9 mouse cellular contexts compared by ENCODE assay signal in genomic region chr11:89092714-89093113, GRCm38 (mm10). TPM values are rescaled to one million over a fixed set of nuclear protein-coding genes. Genes with fewer than 3 reads are reported as not detected.
DNase-seq lines count a peak whose midpoint lies in the region; ATAC-seq lines count a peak whose summit lies in the region.
"Had no signal": no experiment of that assay in that cellular context is flagged by ENCODE, and none has a peak within 500 bp of the region (broad histone marks: within the 10 kb centered on the region; RNA-seq: fewer than 3 reads in every experiment).

No protein-coding gene starts in this region.

- 85% methylated on average over 9 of the region's 9 CpGs for WGBS in hindbrain, embryonic 12.5 days

- intact Hi-C loops in heart, postnatal 25 days (cut with DNase I), result no loop called here
- intact Hi-C loops in left cerebral cortex, postnatal 4 days (cut with DNase I), result no loop called here

- ATAC-seq in inflammation-experienced regulatory T-cells, adult 6 months, result peak; percentile 38
- no peak for ATAC-seq in hindbrain, embryonic 12.5 days (ENCODE audit: low FRiP score)

- no peak overlapping the region for H3K4me2 ChIP-seq in hindbrain, embryonic 12.5 days (replicated peaks)

- no peak overlapping the region for H3K9ac ChIP-seq in hindbrain, embryonic 12.5 days

- no peaks in the 10 kb centered on the region for H3K9me3 ChIP-seq in hindbrain, embryonic 12.5 days (replicated peaks)
- H3K9me3 ChIP-seq: G1E had no signal

- no peaks in the 10 kb centered on the region for H3K27me3 ChIP-seq in hindbrain, embryonic 12.5 days

- H3K4me1 ChIP-seq in hindbrain, embryonic 12.5 days, result no peaks in the 10 kb centered on the region

- no peak overlapping the region for H3K4me3 ChIP-seq in hindbrain, embryonic 12.5 days

- no peaks in the 10 kb centered on the region for H3K36me3 ChIP-seq in hindbrain, embryonic 12.5 days
- H3K36me3 ChIP-seq: G1E had no signal

- DNase-seq in heart, adult 18-20 months, result peak; percentile 58 to 80
- DNase-seq in heart, postnatal 25 days (ENCODE audit: low spot score), result no peak
- peak; percentile 60 for DNase-seq in MEL-GATA-1-ER (ENCODE audit: extremely low read depth, low read depth)
- DNase-seq in natural killer cell, adult 2 months (ENCODE audit: low spot score in 2 of 2), result peak; percentile 32 to 77
- no peak for DNase-seq in cerebellum, adult 9-10 months
- no peak for DNase-seq in left cerebral cortex, postnatal 4 days

- no peak overlapping the region for H3K27ac ChIP-seq in hindbrain, embryonic 12.5 days

RNA-seq across cellular contexts. Expression of gene Gm525, which starts 19.1 kb away (rescaled TPM):
- not detected for total RNA-seq in heart, adult 18-20 months (2021)
- total RNA-seq in heart, postnatal 25 days (2021), result not detected
- not detected for polyA plus RNA-seq in inflammation-experienced regulatory T-cells, adult 6 months (2017; shearing (Covaris generic))
- 0.58 TPM in 1 of 2 replicates, not detected in the other for polyA plus RNA-seq in hindbrain, embryonic 12.5 days (2016; fragmentation: Nextera tagmentation; extraction: Ambion mirVana)
- not detected for total RNA-seq in left cerebral cortex, postnatal 4 days (2021)
- total RNA-seq: G1E had no signal
- polyA plus RNA-seq: G1E had no signal

RNA-seq across cellular contexts. Expression of gene Dgke, which starts 26.1 kb away (rescaled TPM):
- total RNA-seq in heart, adult 18-20 months (2021), result 1 to 10 TPM; 8.6 to 10.0 TPM
- total RNA-seq in heart, postnatal 25 days (2021), result 10 to 100 TPM in 1 of 2 experiments, 1 to 10 TPM in 1; 9.4 to 10.6 TPM
- polyA plus RNA-seq in inflammation-experienced regulatory T-cells, adult 6 months (2017; shearing (Covaris generic)), result 1 to 10 TPM; 3.8 to 7.0 (median 3.9) TPM
- 10.6 and 11.9 TPM in 2 replicates for polyA plus RNA-seq in hindbrain, embryonic 12.5 days (2016; fragmentation: Nextera tagmentation; extraction: Ambion mirVana)
- 10 to 100 TPM; 31.6 to 33.7 TPM for total RNA-seq in left cerebral cortex, postnatal 4 days (2021)

Comparison
In these comparisons a context has a peak if more than half of its experiments do, and no peak if none do; other contexts are left out.
1. DNase-seq: peak in heart, adult 18-20 months (2 of 2), MEL-GATA-1-ER (single experiment) and natural killer cell, adult 2 months (2 of 2); none in heart, postnatal 25 days (single experiment), cerebellum, adult 9-10 months (single experiment) and left cerebral cortex, postnatal 4 days (single experiment).